Mouse (Mus musculus): Measurements from ENCODE around the gene Rps16. TPM values are rescaled to one million over a fixed set of nuclear protein-coding genes. Genes with fewer than 3 reads are reported as not detected.

The Rps16 gene
- polyA plus RNA-seq (2015; fragmentation: Nextera tagmentation; extraction: Ambion mirVana), result 1,177 and 1,190 TPM in 2 replicates

DNA sequence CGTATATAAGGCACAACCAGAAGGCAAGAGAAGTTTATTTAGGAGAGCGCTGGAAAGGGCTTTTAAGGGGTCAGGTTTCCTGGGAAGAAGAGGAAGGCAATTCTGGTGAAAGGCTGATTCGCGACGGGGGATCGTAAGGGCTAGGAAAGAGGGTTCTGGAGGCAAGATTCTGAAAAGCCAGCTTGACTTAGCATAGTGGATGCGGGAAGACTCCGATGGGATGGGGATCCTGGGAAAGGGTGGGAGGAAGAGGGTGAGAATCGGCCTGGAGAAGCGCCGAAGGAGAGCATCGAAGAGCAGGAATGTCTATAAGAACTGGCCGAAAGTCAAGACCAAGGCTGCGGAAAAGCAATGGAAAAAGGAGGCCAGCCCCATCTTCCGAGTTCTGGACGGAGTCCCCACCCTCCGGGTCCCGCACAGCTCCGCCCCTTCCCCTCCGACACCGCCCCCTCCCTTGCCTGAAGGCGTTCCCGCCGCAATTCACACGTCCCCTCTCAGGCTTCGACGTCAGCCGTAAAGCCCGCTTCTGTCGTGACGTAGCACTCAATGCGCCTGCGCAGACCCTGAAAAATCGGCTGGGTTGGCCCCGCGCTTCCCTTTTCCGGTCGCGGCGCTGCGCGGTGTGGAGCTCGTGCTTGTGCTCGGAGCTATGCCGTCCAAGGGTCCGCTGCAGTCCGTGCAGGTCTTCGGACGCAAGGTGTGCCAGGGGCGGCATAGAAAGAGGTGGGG is at the start of gene Rps16:
Rps16 (plus strand) TSS at position 498 of the 729 bp plus-strand sequence.

DNA sequence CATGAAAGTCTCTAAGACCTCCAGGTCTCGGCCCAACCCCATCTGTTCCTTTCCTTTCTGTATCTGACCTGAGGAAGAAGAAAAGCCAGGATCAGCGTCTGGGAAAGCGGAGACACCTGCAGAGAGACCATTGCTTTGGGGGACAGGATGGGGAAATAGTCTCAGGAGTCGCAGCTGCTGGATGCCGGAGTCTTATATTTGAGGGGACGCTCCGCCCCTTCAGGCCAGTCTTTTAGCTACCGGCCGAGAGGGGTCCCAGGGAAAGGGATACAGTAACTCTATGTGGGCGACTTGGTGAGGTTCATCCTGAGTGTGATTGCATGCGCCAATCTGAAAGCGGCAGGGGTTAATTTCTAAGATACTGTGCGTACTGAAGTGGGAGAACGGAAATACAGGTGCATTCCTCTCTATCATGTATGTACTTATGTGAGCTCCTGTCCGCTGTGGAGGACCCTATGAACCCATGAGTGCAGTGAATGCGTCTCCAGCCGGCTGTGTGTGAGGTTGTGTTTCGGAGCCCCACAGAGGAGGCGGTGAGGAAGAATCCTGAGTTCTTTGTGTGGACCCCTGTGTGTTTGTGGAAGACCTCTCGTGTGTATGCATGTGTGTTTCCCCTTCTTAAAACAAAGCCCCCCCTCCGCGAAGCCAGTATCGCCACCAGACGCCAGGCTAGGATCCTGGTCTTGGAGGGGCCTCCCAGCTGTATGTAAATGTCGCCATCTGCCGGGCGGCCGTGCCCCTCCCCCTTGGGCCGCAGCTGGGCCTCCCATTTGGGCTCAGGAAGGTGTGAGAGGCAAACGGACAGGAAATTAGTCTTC is 48.6 kb upstream of the Rps16 start, which contains the start of gene Dll3:
Dll3 (minus strand) TSS at position 623 of the 818 bp plus-strand sequence.

DNA sequence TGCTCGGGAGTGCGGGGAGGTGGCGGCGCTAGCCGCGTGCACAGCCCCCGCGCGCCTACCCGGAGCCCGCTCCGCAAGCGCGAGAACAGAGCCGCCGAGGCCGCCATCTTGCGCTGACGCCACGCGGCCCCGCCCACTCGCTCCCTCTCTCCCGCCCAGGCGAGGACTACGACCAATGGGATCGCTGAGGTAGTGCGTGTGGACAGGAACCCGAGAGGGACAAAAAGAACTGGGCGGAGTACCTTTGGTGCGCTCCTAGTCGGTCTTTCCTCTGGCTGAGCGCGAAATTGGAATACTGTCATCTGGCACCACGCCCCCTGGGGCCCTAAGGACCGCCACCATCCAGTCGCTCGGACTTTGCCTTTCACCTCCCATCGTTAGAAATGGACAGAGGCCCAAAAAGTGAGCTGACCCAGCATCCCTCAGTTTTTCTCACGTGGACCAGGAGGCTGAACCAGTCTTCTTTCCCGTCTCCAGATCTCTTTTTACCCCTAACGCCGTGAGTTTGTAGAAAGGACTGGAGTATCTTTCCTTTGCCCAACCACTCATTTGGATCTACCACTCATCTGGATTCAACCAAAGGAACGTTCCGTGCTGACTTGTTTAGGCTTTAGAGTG is 38.4 kb upstream of the Rps16 start, which contains the start of gene Timm50:
Timm50 (minus strand) TSS at position 147 of the 618 bp plus-strand sequence.

DNA sequence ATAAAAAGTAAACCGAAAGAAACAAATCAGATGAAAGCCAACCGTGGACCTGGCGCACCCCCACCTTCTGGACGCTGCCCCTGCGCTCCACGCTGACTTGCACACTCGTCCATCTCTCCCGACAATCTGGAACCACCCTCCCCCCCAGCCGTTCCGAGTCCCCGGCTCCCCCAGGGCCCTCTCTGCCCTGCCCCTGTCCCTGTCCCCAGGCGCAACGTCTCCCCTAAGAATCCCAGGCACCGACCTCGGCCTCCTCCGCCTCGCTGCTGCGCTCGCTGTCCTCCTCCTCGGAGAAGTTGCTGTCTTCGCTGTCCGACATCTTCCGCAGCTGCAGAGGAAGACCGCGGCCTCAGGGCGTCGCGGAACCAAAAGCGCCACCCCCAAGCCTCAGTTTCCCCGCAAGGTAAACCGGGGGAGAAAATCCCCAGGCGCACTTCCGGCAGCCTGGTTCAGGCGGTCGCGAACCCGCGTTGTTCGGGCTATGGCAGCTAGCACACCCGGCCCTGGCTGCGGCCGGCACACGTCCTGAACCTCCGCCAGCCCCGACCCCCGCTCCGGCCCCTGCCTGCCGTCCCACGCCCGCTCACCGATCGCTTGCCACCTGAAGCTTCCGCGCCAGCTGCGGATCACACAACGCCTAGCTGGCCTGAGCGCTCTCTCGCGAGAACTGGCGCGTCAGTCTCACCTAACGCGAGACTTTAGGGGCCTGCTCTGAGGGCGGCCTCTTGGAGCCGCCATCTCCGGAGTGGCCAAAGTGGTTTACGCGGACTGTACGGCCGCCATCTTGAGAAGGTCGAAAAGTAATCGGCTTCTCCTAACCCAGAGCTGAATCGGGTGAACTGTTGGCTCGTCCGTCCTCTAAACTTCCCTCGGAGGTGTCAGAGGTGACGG is 12.1 kb upstream of the Rps16 start, which contains the start of gene Supt5:
Supt5 (minus strand) TSS at position 639 of the 891 bp plus-strand sequence.

DNA sequence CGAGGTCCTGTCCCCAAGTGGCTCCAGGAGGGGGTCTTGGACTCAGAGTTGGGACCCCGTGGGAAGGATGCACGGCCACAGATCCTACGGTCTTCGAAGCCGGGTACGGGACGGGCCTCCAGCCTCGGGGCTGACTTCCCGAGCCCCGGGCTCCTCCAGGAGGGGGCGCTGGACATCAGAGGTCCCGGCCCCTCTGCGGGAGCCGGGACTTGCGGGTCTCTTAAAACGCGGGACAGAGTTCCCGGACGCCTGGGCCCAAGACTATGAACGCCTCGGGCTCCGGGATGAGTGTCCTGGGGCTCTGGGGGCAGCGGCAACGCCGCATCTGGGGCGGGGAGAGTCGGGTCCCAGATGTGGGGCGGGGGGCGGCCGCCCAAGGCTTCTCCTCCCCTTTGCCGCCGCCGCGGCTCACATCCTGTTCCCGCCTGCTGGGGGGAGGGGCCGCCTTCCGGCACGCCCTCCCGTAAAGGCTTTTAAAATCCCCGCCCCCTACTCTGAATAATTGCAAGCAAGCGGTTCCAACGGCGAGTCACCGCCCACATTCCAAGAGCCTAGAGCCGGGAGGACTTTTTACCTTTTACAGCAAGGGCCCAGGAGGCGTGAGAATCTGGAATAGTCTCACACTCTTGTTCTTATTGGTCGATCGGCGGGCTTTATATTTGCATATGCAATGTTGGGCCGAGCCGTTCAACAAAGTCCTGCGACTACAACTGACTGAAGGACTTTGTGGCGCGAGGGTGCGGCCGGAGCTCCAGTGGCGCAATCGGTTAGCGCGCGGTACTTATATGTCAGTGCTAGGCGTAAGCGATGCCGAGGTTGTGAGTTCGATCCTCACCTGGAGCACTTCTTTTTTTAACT is 22.0 kb downstream of the Rps16 start, which contains the start of gene Plekhg2:
Plekhg2 (minus strand) TSS at position 349 of the 858 bp plus-strand sequence.

DNA sequence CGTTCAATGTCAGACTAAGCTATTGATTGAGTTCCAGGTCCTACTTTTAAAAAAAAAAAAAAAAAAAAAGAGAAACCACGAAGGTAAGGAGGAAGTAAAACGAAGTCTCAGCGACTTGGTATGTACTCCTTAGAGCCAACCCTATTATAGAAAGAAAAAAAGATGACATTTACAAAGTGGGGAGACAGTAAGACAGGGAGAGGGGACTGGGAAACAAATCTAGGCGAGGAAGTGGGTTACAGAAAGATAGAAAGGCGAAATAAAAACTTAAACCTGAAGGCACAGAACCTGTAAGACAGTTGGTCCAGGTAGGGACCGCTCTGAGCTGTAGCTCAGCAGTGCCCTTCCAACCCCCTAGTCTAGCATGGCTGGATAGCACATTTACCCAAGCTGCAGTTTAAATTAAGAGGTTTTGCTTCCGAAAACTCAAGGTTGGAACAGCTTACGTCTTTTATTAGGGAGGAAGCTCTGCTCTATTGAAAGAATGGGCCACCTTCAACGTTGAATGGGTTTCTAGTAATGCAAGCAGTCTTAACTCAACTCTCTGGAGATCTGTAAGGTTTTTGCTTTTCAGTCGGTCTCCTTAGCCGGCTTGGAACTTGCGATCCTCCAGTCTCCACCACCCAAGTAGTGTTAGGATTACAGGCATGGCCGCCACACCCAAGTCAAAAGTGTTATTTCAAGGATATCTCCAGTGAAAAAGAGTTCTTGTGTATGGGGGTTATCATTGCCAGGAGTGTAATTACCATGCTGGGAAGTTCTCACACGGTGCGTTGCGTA is 30.0 kb downstream of the Rps16 start, which contains the start of gene Zfp36:
Zfp36 (minus strand) TSS at position 17 of the 780 bp plus-strand sequence.

DNA sequence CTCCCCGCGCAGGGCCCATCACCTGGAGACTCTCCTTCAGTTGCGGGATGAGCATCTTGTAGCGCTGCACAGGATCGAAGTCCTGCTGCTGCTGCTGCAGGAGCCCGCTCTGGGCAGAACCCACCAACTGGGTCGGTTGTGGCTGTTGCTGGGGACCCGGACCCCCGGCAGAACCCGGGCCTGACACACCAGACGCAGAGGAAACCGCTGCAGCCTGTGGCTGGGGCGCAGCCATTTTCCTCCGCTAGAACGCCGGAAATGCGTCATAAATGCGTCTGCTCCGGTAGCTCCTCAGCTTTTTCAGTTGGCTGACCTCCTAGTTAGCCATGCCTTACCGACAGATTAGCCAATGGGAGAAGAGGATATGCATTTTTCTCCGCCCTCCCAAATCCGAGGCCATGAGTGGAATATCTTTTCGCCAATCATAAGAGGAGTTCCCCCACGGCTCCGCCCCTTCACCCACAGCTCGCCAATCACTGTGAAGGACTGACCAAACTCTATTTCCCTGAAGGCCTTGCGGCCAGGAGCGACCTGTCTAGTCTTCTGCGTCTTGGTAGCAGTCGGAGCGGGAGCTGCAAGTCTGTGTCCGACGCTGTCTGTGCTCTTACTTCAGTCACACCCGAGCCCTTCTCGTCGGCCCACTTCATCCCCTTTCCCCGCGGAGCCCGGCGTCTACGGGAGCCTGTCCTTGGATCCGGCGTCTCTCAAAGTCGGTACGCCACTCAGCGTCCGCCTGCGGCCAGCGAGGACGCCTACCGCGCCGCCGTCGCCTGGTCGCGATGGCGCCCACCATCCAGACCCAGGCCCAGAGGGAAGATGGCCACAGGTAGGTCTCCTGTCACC is 42.2 kb downstream of the Rps16 start, which contains the start of the genes Med29 and Paf1:
Med29 (minus strand) TSS at position 280 of the 843 bp plus-strand sequence.
Paf1 (plus strand) TSS at position 523 of the 843 bp plus-strand sequence.

Other genes starting within 250 kb of the Rps16 start
- gene 9530053A07Rik, start 221.2 kb upstream of the Rps16 start, polyA plus RNA-seq (2015; fragmentation: Nextera tagmentation; extraction: Ambion mirVana), result 0.02 TPM in 1 of 2 replicates, not detected in the other
- gene Fbl, start 180.9 kb upstream of the Rps16 start, polyA plus RNA-seq (2015; fragmentation: Nextera tagmentation; extraction: Ambion mirVana), result 115 and 124 TPM in 2 replicates
- gene Dyrk1b, start 171.2 kb upstream of the Rps16 start, polyA plus RNA-seq (2015; fragmentation: Nextera tagmentation; extraction: Ambion mirVana), result 4.2 and 4.5 TPM in 2 replicates
- 1.2 and 1.5 TPM in 2 replicates for gene Eid2, start 82.8 kb upstream of the Rps16 start, polyA plus RNA-seq (2015; fragmentation: Nextera tagmentation; extraction: Ambion mirVana)
- gene Eid2b, start 72.9 kb upstream of the Rps16 start, polyA plus RNA-seq (2015; fragmentation: Nextera tagmentation; extraction: Ambion mirVana), result 4.4 and 5.9 TPM in 2 replicates
- 0.15 TPM in 1 of 2 replicates, not detected in the other for gene Selenov, start 59.5 kb upstream of the Rps16 start, polyA plus RNA-seq (2015; fragmentation: Nextera tagmentation; extraction: Ambion mirVana)
- not detected in 2 replicates for gene Dll3, start 48.4 kb upstream of the Rps16 start, polyA plus RNA-seq (2015; fragmentation: Nextera tagmentation; extraction: Ambion mirVana)
- 85.5 and 94.2 TPM in 2 replicates for gene Timm50, start 38.6 kb upstream of the Rps16 start, polyA plus RNA-seq (2015; fragmentation: Nextera tagmentation; extraction: Ambion mirVana)
- 30.5 and 35.4 TPM in 2 replicates for gene Supt5, start 11.9 kb upstream of the Rps16 start, polyA plus RNA-seq (2015; fragmentation: Nextera tagmentation; extraction: Ambion mirVana)
- 18.9 and 22.0 TPM in 2 replicates for gene Plekhg2, start 21.9 kb downstream of the Rps16 start, polyA plus RNA-seq (2015; fragmentation: Nextera tagmentation; extraction: Ambion mirVana)
- gene Zfp36, start 29.6 kb downstream of the Rps16 start, polyA plus RNA-seq (2015; fragmentation: Nextera tagmentation; extraction: Ambion mirVana), result 14.2 and 15.8 TPM in 2 replicates
- gene Med29, start 42.1 kb downstream of the Rps16 start, polyA plus RNA-seq (2015; fragmentation: Nextera tagmentation; extraction: Ambion mirVana), result 21.9 and 23.0 TPM in 2 replicates
- gene Paf1, start 42.3 kb downstream of the Rps16 start, polyA plus RNA-seq (2015; fragmentation: Nextera tagmentation; extraction: Ambion mirVana), result 31.6 and 33.8 TPM in 2 replicates
- gene Gmfg, start 86.8 kb downstream of the Rps16 start, polyA plus RNA-seq (2015; fragmentation: Nextera tagmentation; extraction: Ambion mirVana), result 149 and 179 TPM in 2 replicates
- gene Lrfn1, start 101.3 kb downstream of the Rps16 start, polyA plus RNA-seq (2015; fragmentation: Nextera tagmentation; extraction: Ambion mirVana), result 0.42 and 0.49 TPM in 2 replicates
- not detected in 2 replicates for gene Ifnl2, start 159.8 kb downstream of the Rps16 start, polyA plus RNA-seq (2015; fragmentation: Nextera tagmentation; extraction: Ambion mirVana)
- gene Ifnl3, start 172.2 kb downstream of the Rps16 start, polyA plus RNA-seq (2015; fragmentation: Nextera tagmentation; extraction: Ambion mirVana), result not detected in 2 replicates
- 25.7 and 72.8 TPM in 2 replicates for gene Sycn, start 190.2 kb downstream of the Rps16 start, polyA plus RNA-seq (2015; fragmentation: Nextera tagmentation; extraction: Ambion mirVana)
- gene Nccrp1, start 196.6 kb downstream of the Rps16 start, polyA plus RNA-seq (2015; fragmentation: Nextera tagmentation; extraction: Ambion mirVana), result not detected in 2 replicates
- 6.6 and 8.0 TPM in 2 replicates for gene Samd4b, start 247.5 kb downstream of the Rps16 start, polyA plus RNA-seq (2015; fragmentation: Nextera tagmentation; extraction: Ambion mirVana)
- gene Pak4, start 247.5 kb downstream of the Rps16 start, polyA plus RNA-seq (2015; fragmentation: Nextera tagmentation; extraction: Ambion mirVana), result 8.8 and 9.8 TPM in 2 replicates